Mouse (Mus musculus): Measurements from ENCODE around the gene Itgav.

- TF ChIP-seq CTCF (IDR thresholded peaks at IDR 0.05) (no peak), POLR2A (IDR thresholded peaks at IDR 0.05; ENCODE audit: insufficient read depth, low read depth, low read length) (no peak), EP300 (IDR thresholded peaks at IDR 0.05; ENCODE audit: insufficient read depth, low read depth, low read length) (no peak)
Measured at GRCm38 (mm10) chr2:83745257-83745656, 21.1 kb downstream of the Itgav start.

Data from heart, adult 2 months (tissue).